Mouse (Mus musculus): ENCODE data around the gene Carmil3.

- TF ChIP-seq ZC3H11A (IDR thresholded peaks at IDR 0.05; ENCODE audit: borderline replicate concordance, low read depth, low read length): no peak
- no peak for TF ChIP-seq MAFK (IDR thresholded peaks at IDR 0.05; ENCODE audit: insufficient read depth, low read depth, low read length)
Measured at GRCm38 (mm10) chr14:55524785-55525184, 34.3 kb downstream of the Carmil3 start, which contains the start of gene Nrl.

All from ES-E14 (cell line).